Mouse (Mus musculus): Measurements from ENCODE around the gene Alpl. TPM values are rescaled to one million over a fixed set of nuclear protein-coding genes. Genes with fewer than 3 reads are reported as not detected.
A peak's percentile ranks its signal among the peaks of the same experiment; 100 is the strongest.

Gene Alpl
- polyA plus RNA-seq, 1 experiment from 2014 or later = 149 TPM

DNA sequence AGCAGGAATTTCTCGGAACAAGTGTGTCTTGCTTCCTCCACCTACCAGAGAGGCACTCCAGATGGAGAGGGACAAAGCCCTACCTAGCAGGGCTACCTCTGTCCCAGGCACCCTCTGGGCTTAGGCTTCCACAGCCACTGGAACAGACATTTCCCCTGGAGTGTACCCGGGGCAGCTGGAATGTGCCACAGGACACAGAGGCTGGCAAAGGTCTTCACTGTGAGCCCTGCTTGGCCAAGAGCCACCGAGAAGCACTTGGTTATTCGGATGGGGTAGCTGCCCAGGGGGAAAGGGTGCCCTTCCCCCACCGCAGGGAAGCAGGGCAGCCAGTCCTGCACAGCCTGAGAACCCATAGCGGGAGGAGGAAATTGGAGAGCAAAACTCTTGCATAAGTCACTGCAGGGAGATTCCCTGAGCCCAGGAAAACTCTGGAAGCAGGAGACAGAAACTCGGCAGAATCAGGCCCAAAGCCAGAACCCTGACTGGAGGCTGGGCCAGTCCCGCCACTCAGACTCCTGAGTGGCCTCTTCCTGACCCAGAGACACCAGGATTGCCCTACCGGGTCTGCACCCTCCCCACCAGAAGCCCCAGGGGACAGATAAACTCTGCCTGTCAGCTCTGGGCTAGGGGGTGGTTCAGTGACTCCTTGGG, 12.5 kb downstream of the Alpl start:
- Histone ChIP-seq H3K9me3 (ENCODE audit: control insufficient read depth, low read length) (no peaks in the 10 kb centered on the region), H3K4me1 (ENCODE audit: control insufficient read depth, insufficient read depth, low read length) (peaks cover 17% of the 10 kb centered on the region), H3K27me3 (replicated peaks; ENCODE audit: control insufficient read depth, insufficient read depth, low read length) (no peaks in the 10 kb centered on the region), H3K27ac (replicated peaks; ENCODE audit: low read depth, low read length) (peak overlapping the region; percentile 44), H3K4me2 (ENCODE audit: low read depth, low read length) (no peak overlapping the region), H3K4me3 (ENCODE audit: low read depth, low read length) (no peak overlapping the region), H3K36me3 (ENCODE audit: control insufficient read depth, insufficient read depth, low read length) (no peaks in the 10 kb centered on the region), H3K9ac (ENCODE audit: low read depth, low read length) (peak overlapping the region; percentile 38; the same call in 1 of the 2 replicates)
- peak; percentile 79; the same call in 1 of the 2 replicates for ATAC-seq (ENCODE audit: low read depth)
- DNase-seq (ENCODE audit: low spot score) = peak; percentile 62
- WGBS = 22% methylated on average over 9 of the region's 9 CpGs

DNA sequence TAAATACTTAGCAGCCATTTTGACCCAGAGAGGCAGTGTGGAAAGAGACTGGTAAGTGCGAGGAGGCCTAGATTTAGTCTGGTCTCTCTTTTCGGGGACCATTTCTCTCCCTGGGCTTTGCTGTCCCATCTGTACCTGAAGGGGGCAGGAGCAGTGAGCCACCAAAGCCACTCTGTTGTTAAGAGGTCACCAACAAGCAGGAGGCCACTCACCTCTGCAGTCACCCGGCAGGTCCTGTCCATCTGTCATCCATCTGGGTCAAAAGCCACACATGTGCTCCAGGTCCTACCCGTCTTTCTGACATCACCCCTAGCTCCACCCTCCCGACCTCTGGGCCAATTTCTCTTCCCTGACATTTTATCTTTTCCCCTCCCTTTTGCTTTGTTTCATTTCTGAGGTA, 14.2 kb downstream of the Alpl start:
- H3K36me3 ChIP-seq (ENCODE audit: control insufficient read depth, insufficient read depth, low read length) = no peaks in the 10 kb centered on the region
- no peak overlapping the region for H3K27ac ChIP-seq (replicated peaks; ENCODE audit: low read depth, low read length)
- DNase-seq (ENCODE audit: low spot score) = no peak
- 53% methylated on average over 5 of the region's 5 CpGs for WGBS
- no peaks in the 10 kb centered on the region for H3K9me3 ChIP-seq (ENCODE audit: control insufficient read depth, low read length)
- peaks cover 22% of the 10 kb centered on the region for H3K4me1 ChIP-seq (ENCODE audit: control insufficient read depth, insufficient read depth, low read length)
- no peaks in the 10 kb centered on the region for H3K27me3 ChIP-seq (replicated peaks; ENCODE audit: control insufficient read depth, insufficient read depth, low read length)
- no peak overlapping the region for H3K9ac ChIP-seq (ENCODE audit: low read depth, low read length)
- no peak overlapping the region for H3K4me3 ChIP-seq (ENCODE audit: low read depth, low read length)
- no peak overlapping the region for H3K4me2 ChIP-seq (ENCODE audit: low read depth, low read length)
- ATAC-seq (ENCODE audit: low read depth) = no peak

DNA sequence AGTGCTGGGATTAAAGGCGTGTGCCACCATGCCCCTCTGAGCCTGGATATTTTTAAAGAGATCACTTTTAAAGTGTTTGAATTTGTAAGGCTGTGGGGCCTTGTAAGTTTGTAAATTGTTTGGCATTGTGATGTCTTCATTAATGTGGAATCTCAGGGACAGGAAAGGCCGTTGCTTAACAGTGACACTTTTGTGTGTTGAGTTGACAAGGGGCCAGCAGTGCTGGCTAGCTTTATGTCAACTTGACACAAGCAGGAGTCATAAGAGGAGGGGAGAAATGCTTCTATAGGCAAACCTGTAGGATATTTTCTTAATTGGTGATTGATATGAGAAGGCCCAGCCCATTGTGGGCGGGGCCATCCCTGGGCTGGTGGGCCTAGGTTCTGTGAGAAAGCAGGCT, 15.2 kb downstream of the Alpl start:
- H3K4me3 ChIP-seq (ENCODE audit: low read depth, low read length) = no peak overlapping the region
- no peak overlapping the region for H3K9ac ChIP-seq (ENCODE audit: low read depth, low read length)
- ATAC-seq (ENCODE audit: low read depth) (no peak), DNase-seq (ENCODE audit: low spot score) (no peak)
- H3K36me3 ChIP-seq (ENCODE audit: control insufficient read depth, insufficient read depth, low read length) = no peaks in the 10 kb centered on the region
- no peak overlapping the region for H3K27ac ChIP-seq (replicated peaks; ENCODE audit: low read depth, low read length)
- H3K9me3 ChIP-seq (ENCODE audit: control insufficient read depth, low read length) = no peaks in the 10 kb centered on the region
- no peak overlapping the region for H3K4me2 ChIP-seq (ENCODE audit: low read depth, low read length)
- H3K27me3 ChIP-seq (replicated peaks; ENCODE audit: control insufficient read depth, insufficient read depth, low read length) = no peaks in the 10 kb centered on the region
- 76% methylated on average over 3 of the region's 3 CpGs for WGBS
- peaks cover 22% of the 10 kb centered on the region for H3K4me1 ChIP-seq (ENCODE audit: control insufficient read depth, insufficient read depth, low read length)

DNA sequence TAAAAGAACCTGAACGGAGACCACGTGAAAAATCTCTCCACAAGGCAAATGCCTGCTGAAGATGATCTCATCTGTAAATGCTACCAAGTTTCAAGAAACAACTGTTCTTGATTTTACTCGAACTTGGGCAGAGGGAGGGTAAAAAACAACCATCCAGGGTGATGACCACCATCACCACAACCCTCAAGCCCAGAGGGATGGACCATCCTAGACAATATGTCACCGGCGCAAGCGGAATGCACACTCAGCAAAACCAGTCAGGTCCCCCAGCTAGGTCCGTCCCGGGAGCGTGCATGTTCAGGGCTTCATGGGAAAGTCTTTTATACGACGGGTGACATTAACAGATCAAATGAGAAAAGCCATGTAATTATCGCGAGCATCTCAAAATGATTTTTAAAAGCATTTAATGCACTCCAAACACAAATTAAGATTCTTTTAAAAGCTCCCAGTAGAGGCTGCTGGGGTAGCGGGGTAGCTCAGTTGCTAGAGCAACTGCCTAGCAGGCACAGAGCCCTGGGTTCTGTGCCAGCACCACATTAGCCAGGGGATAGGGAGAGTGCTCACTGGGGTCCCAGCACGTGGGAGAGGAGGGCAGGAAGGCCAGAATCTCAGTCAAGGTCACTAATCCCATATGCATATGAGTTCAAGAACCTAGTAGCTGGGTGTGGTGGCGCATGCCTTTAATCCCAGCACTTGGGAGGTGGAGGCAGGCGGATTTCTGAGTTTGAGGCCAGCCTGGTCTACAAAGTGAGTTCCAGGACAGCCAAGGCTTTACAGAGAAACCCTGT, 17.6 kb downstream of the Alpl start:
- H3K9me3 ChIP-seq (ENCODE audit: control insufficient read depth, low read length) = no peaks in the 10 kb centered on the region
- no peak overlapping the region for H3K9ac ChIP-seq (ENCODE audit: low read depth, low read length)
- H3K4me1 ChIP-seq (ENCODE audit: control insufficient read depth, insufficient read depth, low read length) = peaks cover 20% of the 10 kb centered on the region
- no peak for DNase-seq (ENCODE audit: low spot score)
- H3K4me2 ChIP-seq (ENCODE audit: low read depth, low read length) = no peak overlapping the region
- H3K4me3 ChIP-seq (ENCODE audit: low read depth, low read length) = no peak overlapping the region
- H3K27me3 ChIP-seq (replicated peaks; ENCODE audit: control insufficient read depth, insufficient read depth, low read length) = no peaks in the 10 kb centered on the region
- WGBS = 74% methylated on average over 17 of the region's 17 CpGs
- no peaks in the 10 kb centered on the region for H3K36me3 ChIP-seq (ENCODE audit: control insufficient read depth, insufficient read depth, low read length)
- H3K27ac ChIP-seq (replicated peaks; ENCODE audit: low read depth, low read length) = peak overlapping the region; percentile 33; the same call in 1 of the 2 replicates
- no peak for ATAC-seq (ENCODE audit: low read depth)

DNA sequence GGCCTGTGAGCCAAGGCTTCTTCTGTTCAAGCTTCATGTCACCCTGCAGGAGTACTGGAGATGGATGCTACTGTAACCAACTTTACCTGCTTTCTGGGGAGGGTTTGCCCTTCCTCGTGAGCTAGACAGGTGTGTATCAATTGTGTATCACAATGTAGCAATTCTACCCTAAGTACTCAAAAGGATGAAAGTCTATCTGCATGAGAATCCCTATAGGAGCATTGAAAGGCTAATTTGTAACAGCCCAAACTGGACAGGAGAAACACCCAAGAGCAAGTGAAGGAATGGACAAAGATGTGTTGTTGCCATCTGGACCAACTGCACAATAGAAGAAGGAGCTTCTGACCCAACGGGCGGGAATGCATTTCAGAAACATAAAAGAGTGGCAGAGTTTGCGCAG, 18.3 kb downstream of the Alpl start:
- H3K9me3 ChIP-seq (ENCODE audit: control insufficient read depth, low read length) = no peaks in the 10 kb centered on the region
- DNase-seq (ENCODE audit: low spot score) = no peak
- no peaks in the 10 kb centered on the region for H3K27me3 ChIP-seq (replicated peaks; ENCODE audit: control insufficient read depth, insufficient read depth, low read length)
- H3K4me3 ChIP-seq (ENCODE audit: low read depth, low read length) = no peak overlapping the region
- H3K4me2 ChIP-seq (ENCODE audit: low read depth, low read length) = no peak overlapping the region
- H3K9ac ChIP-seq (ENCODE audit: low read depth, low read length) = no peak overlapping the region
- 83% methylated on average over 4 of the region's 4 CpGs for WGBS
- H3K36me3 ChIP-seq (ENCODE audit: control insufficient read depth, insufficient read depth, low read length) = no peaks in the 10 kb centered on the region
- ATAC-seq (ENCODE audit: low read depth) = no peak
- H3K27ac ChIP-seq (replicated peaks; ENCODE audit: low read depth, low read length) = no peak overlapping the region
- H3K4me1 ChIP-seq (ENCODE audit: control insufficient read depth, insufficient read depth, low read length) = peaks cover 24% of the 10 kb centered on the region

DNA sequence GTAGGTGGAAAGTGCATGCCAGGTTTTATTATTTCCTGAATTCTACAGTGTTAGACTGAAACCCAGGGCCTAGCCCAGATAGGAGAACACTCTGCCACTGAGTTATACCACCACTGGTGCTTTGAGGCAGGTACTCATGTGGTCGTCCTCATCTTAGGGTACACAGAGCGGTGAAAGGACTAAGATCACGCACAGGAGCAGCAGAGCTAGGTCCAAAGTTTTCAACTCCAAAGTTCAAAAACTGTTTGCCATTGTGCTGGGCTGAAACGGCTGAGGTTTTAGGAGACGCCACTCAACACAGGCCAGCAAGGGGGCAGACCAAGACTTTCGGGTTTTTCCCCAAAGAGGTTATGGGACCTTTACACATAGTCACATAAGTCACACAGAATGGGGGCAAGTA, 21.7 kb downstream of the Alpl start:
- H3K36me3 ChIP-seq (ENCODE audit: control insufficient read depth, insufficient read depth, low read length) = no peaks in the 10 kb centered on the region
- no peaks in the 10 kb centered on the region for H3K27me3 ChIP-seq (replicated peaks; ENCODE audit: control insufficient read depth, insufficient read depth, low read length)
- H3K27ac ChIP-seq (replicated peaks; ENCODE audit: low read depth, low read length) = peak overlapping the region; percentile 77
- ATAC-seq (ENCODE audit: low read depth) = no peak
- H3K4me2 ChIP-seq (ENCODE audit: low read depth, low read length) = no peak overlapping the region
- no peaks in the 10 kb centered on the region for H3K9me3 ChIP-seq (ENCODE audit: control insufficient read depth, low read length)
- DNase-seq (ENCODE audit: low spot score) = no peak
- H3K4me1 ChIP-seq (ENCODE audit: control insufficient read depth, insufficient read depth, low read length) = peaks cover 30% of the 10 kb centered on the region
- H3K9ac ChIP-seq (ENCODE audit: low read depth, low read length) = no peak overlapping the region
- H3K4me3 ChIP-seq (ENCODE audit: low read depth, low read length) = no peak overlapping the region
- 81% methylated on average over 6 of the region's 6 CpGs for WGBS

DNA sequence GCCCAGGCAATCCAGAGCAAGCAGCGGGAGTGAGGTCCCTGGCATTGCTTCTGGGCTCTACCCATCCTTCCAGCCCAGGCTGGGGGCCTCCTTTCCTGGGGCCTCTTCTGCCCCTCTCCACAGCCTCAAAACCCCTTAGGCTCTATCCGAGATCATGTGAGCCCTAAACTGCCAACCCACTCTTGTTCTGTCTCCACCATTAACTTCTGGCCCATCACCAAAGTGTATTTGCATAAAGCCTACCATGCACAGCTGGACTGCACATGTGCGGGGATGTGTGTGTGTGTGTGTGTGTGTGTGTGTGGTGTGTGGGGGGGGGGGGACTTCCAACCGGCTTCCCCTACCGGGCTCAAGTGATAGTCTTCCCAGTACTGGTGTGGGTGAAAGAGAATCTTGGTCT, 22.2 kb downstream of the Alpl start:
- Histone ChIP-seq H3K4me1 (ENCODE audit: control insufficient read depth, insufficient read depth, low read length) (peaks cover 30% of the 10 kb centered on the region), H3K27me3 (replicated peaks; ENCODE audit: control insufficient read depth, insufficient read depth, low read length) (no peaks in the 10 kb centered on the region), H3K4me3 (ENCODE audit: low read depth, low read length) (no peak overlapping the region), H3K9ac (ENCODE audit: low read depth, low read length) (peak overlapping the region; percentile 5; the same call in 1 of the 2 replicates), H3K27ac (replicated peaks; ENCODE audit: low read depth, low read length) (peak overlapping the region; percentile 82), H3K4me2 (ENCODE audit: low read depth, low read length) (no peak overlapping the region), H3K9me3 (ENCODE audit: control insufficient read depth, low read length) (no peaks in the 10 kb centered on the region), H3K36me3 (ENCODE audit: control insufficient read depth, insufficient read depth, low read length) (no peaks in the 10 kb centered on the region)
- DNase-seq (ENCODE audit: low spot score) (peak; percentile 83), ATAC-seq (ENCODE audit: low read depth) (peak; percentile 82)
- WGBS = 34% methylated on average over 4 of the region's 5 CpGs

DNA sequence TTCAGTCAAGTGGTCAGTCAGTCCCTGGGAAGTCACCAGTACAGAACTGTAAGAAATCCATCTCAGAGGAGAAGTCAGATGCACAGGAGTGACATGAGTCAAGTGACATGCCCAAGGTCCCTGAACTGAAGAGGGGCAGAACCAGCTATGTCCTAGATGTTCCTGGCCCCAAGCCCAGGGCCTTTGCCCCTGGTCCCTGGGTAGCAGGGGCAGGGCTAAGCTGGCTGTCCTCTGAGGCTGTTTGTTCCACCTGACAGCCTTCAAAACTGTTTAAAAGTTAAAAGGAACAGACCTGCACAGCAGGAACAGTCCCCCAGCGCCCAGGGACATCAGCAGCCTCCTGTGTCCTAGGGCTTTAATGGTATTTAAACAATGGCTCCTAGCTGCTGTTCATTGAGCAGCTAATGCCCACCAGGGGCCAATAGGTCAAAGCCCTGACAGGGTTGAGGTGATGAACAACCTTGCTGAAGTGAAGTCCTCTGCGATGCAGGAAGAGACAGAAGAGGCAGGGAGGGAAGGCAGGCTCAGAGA, 22.8 kb downstream of the Alpl start:
- no peaks in the 10 kb centered on the region for H3K27me3 ChIP-seq (replicated peaks; ENCODE audit: control insufficient read depth, insufficient read depth, low read length)
- H3K9me3 ChIP-seq (ENCODE audit: control insufficient read depth, low read length) = no peaks in the 10 kb centered on the region
- no peak for DNase-seq (ENCODE audit: low spot score)
- H3K4me3 ChIP-seq (ENCODE audit: low read depth, low read length) = no peak overlapping the region
- H3K4me1 ChIP-seq (ENCODE audit: control insufficient read depth, insufficient read depth, low read length) = peaks cover 25% of the 10 kb centered on the region
- no peak for ATAC-seq (ENCODE audit: low read depth)
- H3K36me3 ChIP-seq (ENCODE audit: control insufficient read depth, insufficient read depth, low read length) = no peaks in the 10 kb centered on the region
- H3K4me2 ChIP-seq (ENCODE audit: low read depth, low read length) = no peak overlapping the region
- peak overlapping the region; percentile 82 for H3K27ac ChIP-seq (replicated peaks; ENCODE audit: low read depth, low read length)
- H3K9ac ChIP-seq (ENCODE audit: low read depth, low read length) = peak overlapping the region; percentile 5; the same call in 1 of the 2 replicates
- WGBS = 28% methylated on average over 2 of the region's 2 CpGs
